ENCODE assay signal across 10 mouse cellular contexts in genomic region chr1:135800192-135800950, GRCm38 (mm10). TPM values are rescaled to one million over a fixed set of nuclear protein-coding genes. Genes with fewer than 3 reads are reported as not detected.
DNase-seq lines count a peak whose midpoint lies in the region; ATAC-seq lines count a peak whose summit lies in the region.
"Had no signal": no experiment of that assay in that cellular context is flagged by ENCODE, and none has a peak within 500 bp of the region (broad histone marks: within the 10 kb centered on the region; RNA-seq: fewer than 3 reads in every experiment).

No protein-coding gene starts in this region.

- peaks cover 8% of the 10 kb centered on the region for H3K36me3 ChIP-seq in heart, embryonic 11.5 days (ENCODE audit: control insufficient read depth, insufficient read depth, low read length)
- no peaks in the 10 kb centered on the region for H3K36me3 ChIP-seq in liver, embryonic 11.5 days (ENCODE audit: control insufficient read depth, insufficient read depth, low read length)
- H3K36me3 ChIP-seq in forebrain, embryonic 16.5 days (ENCODE audit: control insufficient read depth, insufficient read depth) = no peaks in the 10 kb centered on the region

- no peaks in the 10 kb centered on the region for H3K27me3 ChIP-seq in heart, embryonic 11.5 days (ENCODE audit: control insufficient read depth, insufficient read depth, low read length)
- H3K27me3 ChIP-seq in liver, embryonic 11.5 days (replicated peaks; ENCODE audit: control insufficient read depth, insufficient read depth, low read length) = no peaks in the 10 kb centered on the region
- no peaks in the 10 kb centered on the region for H3K27me3 ChIP-seq in forebrain, embryonic 16.5 days (replicated peaks; ENCODE audit: control insufficient read depth, insufficient read depth, low read length)

- peak overlapping the region; percentile 87 for H3K9ac ChIP-seq in heart, embryonic 11.5 days (ENCODE audit: low read depth, low read length)
- H3K9ac ChIP-seq in liver, embryonic 11.5 days (ENCODE audit: low read depth, low read length) = no peak overlapping the region
- no peak overlapping the region for H3K9ac ChIP-seq in forebrain, embryonic 16.5 days (replicated peaks; ENCODE audit: low read depth, low read length)

- no peaks in the 10 kb centered on the region for H3K9me3 ChIP-seq in heart, embryonic 11.5 days (replicated peaks; ENCODE audit: control insufficient read depth, low read length)
- H3K9me3 ChIP-seq in liver, embryonic 11.5 days (ENCODE audit: control insufficient read depth, low read length) = no peaks in the 10 kb centered on the region
- no peaks in the 10 kb centered on the region for H3K9me3 ChIP-seq in forebrain, embryonic 16.5 days (ENCODE audit: control insufficient read depth, low read length)

- peak; percentile 91 for ATAC-seq in heart, embryonic 11.5 days (replicated peaks; ENCODE audit: insufficient number of reproducible peaks, low FRiP score, low TSS enrichment)
- peak; percentile 63 for ATAC-seq in liver, embryonic 11.5 days (replicated peaks; ENCODE audit: low FRiP score)
- no peak for ATAC-seq in forebrain, embryonic 16.5 days

- WGBS in heart, embryonic 11.5 days (ENCODE audit: insufficient replicate concordance) = 5% methylated on average over 8 of the region's 8 CpGs
- WGBS in liver, embryonic 11.5 days = 16% methylated on average over 8 of the region's 8 CpGs
- WGBS in forebrain, embryonic 16.5 days = 48% methylated on average over 8 of the region's 8 CpGs

- peak overlapping the region; percentile 88 for H3K4me2 ChIP-seq in heart, embryonic 11.5 days
- H3K4me2 ChIP-seq in liver, embryonic 11.5 days = no peak overlapping the region
- no peak overlapping the region for H3K4me2 ChIP-seq in forebrain, embryonic 16.5 days (ENCODE audit: low read length)

- DNase-seq in heart, adult 8-10 months (ENCODE audit: low spot score) = no peak
- DNase-seq in retina, postnatal 1 day = peak; percentile 80
- no peak for DNase-seq in retina, embryonic 14.5 days (ENCODE audit: low spot score)
- peak; percentile 63 for DNase-seq in liver, embryonic 11.5 days (ENCODE audit: low spot score)
- peak; percentile 68 for DNase-seq in yolk sac, embryonic 10.5 days (ENCODE audit: low spot score)
- DNase-seq in urinary bladder, postnatal 10 days (ENCODE audit: low spot score) = no peak
- DNase-seq: adrenal gland, postnatal 36 days; right cerebral cortex, postnatal 25 days had no signal

- H3K4me1 ChIP-seq in heart, embryonic 11.5 days (ENCODE audit: control insufficient read depth, insufficient read depth, low read length) = peaks cover 84% of the 10 kb centered on the region
- H3K4me1 ChIP-seq in liver, embryonic 11.5 days (replicated peaks; ENCODE audit: control insufficient read depth, insufficient read depth, low read length) = peaks cover 26% of the 10 kb centered on the region
- peaks cover 4% of the 10 kb centered on the region for H3K4me1 ChIP-seq in forebrain, embryonic 16.5 days (replicated peaks; ENCODE audit: control insufficient read depth, insufficient read depth, low read length)

- peak overlapping the region; percentile 65 for H3K4me3 ChIP-seq in heart, embryonic 11.5 days (ENCODE audit: low read depth, low read length)
- H3K4me3 ChIP-seq in liver, embryonic 11.5 days (ENCODE audit: low read depth, low read length) = no peak overlapping the region
- H3K4me3 ChIP-seq in forebrain, embryonic 16.5 days (replicated peaks; ENCODE audit: low read length) = no peak overlapping the region

- H3K27ac ChIP-seq in heart, embryonic 11.5 days (ENCODE audit: low read depth, low read length) = peak overlapping the region; percentile 100
- peak overlapping the region; percentile 20; the same call in 1 of the 2 replicates for H3K27ac ChIP-seq in liver, embryonic 11.5 days (ENCODE audit: low read depth, low read length)
- no peak overlapping the region for H3K27ac ChIP-seq in forebrain, embryonic 16.5 days (ENCODE audit: low read length)

RNA-seq across cellular contexts. Expression of gene Lad1, which starts 18.0 kb away (rescaled TPM):
- polyA plus RNA-seq in heart, embryonic 11.5 days (2014; fragmentation: Nextera tagmentation; extraction: Ambion mirVana) = 2.3 and 3.1 TPM in 2 replicates
- total RNA-seq in heart, adult 8-10 months (2022) = 1 to 10 TPM; 5.0 to 8.6 (median 5.5) TPM
- 0.99 and 1.7 TPM in 2 replicates for polyA plus RNA-seq in liver, embryonic 11.5 days (2014; fragmentation: Nextera tagmentation; extraction: Ambion mirVana)
- polyA plus RNA-seq in forebrain, embryonic 16.5 days (2015; fragmentation: Nextera tagmentation; extraction: Ambion mirVana) = 0.31 and 0.44 TPM in 2 replicates
- total RNA-seq: adrenal gland, postnatal 36 days had no signal

RNA-seq across cellular contexts. Expression of gene Tnni1, which starts 21.1 kb away (rescaled TPM):
- 3,442 and 3,640 TPM in 2 replicates for polyA plus RNA-seq in heart, embryonic 11.5 days (2014; fragmentation: Nextera tagmentation; extraction: Ambion mirVana)
- total RNA-seq in heart, adult 8-10 months (2022) = 1 to 10 TPM in 2 of 4 experiments, under 1 TPM in 2; 0.44 to 2.4 (median 1.1) TPM
- polyA plus RNA-seq in liver, embryonic 11.5 days (2014; fragmentation: Nextera tagmentation; extraction: Ambion mirVana) = 42.1 and 58.2 TPM in 2 replicates
- polyA plus RNA-seq in forebrain, embryonic 16.5 days (2015; fragmentation: Nextera tagmentation; extraction: Ambion mirVana) = 0.88 TPM in 1 of 2 replicates, not detected in the other

RNA-seq across cellular contexts. Expression of gene Phlda3, which starts 34.5 kb away (rescaled TPM):
- 61.5 and 68.1 TPM in 2 replicates for polyA plus RNA-seq in heart, embryonic 11.5 days (2014; fragmentation: Nextera tagmentation; extraction: Ambion mirVana)
- total RNA-seq in heart, adult 8-10 months (2022) = 10 to 100 TPM in 1 of 4 experiments, 1 to 10 TPM in 3; 7.2 to 12.7 (median 8.4) TPM
- polyA plus RNA-seq in liver, embryonic 11.5 days (2014; fragmentation: Nextera tagmentation; extraction: Ambion mirVana) = 22.5 and 22.8 TPM in 2 replicates
- 17.3 and 19.9 TPM in 2 replicates for polyA plus RNA-seq in forebrain, embryonic 16.5 days (2015; fragmentation: Nextera tagmentation; extraction: Ambion mirVana)

RNA-seq across cellular contexts. Expression of gene Tnnt2, which starts 35.8 kb away (rescaled TPM):
- 3,916 and 3,947 TPM in 2 replicates for polyA plus RNA-seq in heart, embryonic 11.5 days (2014; fragmentation: Nextera tagmentation; extraction: Ambion mirVana)
- over 10,000 TPM in 2 of 4 experiments, 1,000 to 10,000 TPM in 2; 8,821 to 11,650 (median 10,060) TPM for total RNA-seq in heart, adult 8-10 months (2022)
- 12.9 and 37.4 TPM in 2 replicates for polyA plus RNA-seq in liver, embryonic 11.5 days (2014; fragmentation: Nextera tagmentation; extraction: Ambion mirVana)
- 0.60 and 0.63 TPM in 2 replicates for polyA plus RNA-seq in forebrain, embryonic 16.5 days (2015; fragmentation: Nextera tagmentation; extraction: Ambion mirVana)

Comparison
In these comparisons a context has a peak if more than half of its experiments do, and no peak if none do; other contexts are left out.
1. DNase-seq: peak in retina, postnatal 1 day (single experiment), liver, embryonic 11.5 days (single experiment) and yolk sac, embryonic 10.5 days (single experiment); none in heart, adult 8-10 months (single experiment), retina, embryonic 14.5 days (single experiment) and urinary bladder, postnatal 10 days (single experiment).
2. RNA of gene Tnni1, which starts 21.1 kb away (polyA plus RNA-seq): 3,442 to 3,640 TPM in heart, embryonic 11.5 days; 42.1 to 58.2 TPM in liver, embryonic 11.5 days and 0.88 TPM in forebrain, embryonic 16.5 days; every median in the first group is over 10 times any median in the second.